Mouse (Mus musculus) cortical plate, adult 2 months (tissue): Measurements from ENCODE around the gene Cd164. TPM values are rescaled to one million over a fixed set of nuclear protein-coding genes. Genes with fewer than 3 reads are reported as not detected.

ENCODE experiments used
- H3K27ac ChIP-seq: fragments of 200-500 bp; 2 replicates; pipeline ENCODE4 v1.5.1; 2012; ENCODE audit warnings: low read length, control low read depth, inconsistent platforms; ENCODE audit not compliant: insufficient read depth
- H3K4me1 ChIP-seq: fragments of 200-500 bp; 2 replicates; pipeline ENCODE4 v1.6.1; 2011; ENCODE audit warnings: low read length; ENCODE audit not compliant: control insufficient read depth, insufficient read depth
- H3K4me3 ChIP-seq: fragments of 200-500 bp; 2 replicates; pipeline ENCODE4 v1.5.1; 2011; ENCODE audit warnings: mild to moderate bottlenecking, low read length, control low read depth; ENCODE audit not compliant: insufficient read depth
- CTCF ChIP-seq: fragments of 200-500 bp; IDR thresholded peaks from 2 replicates; pipeline ENCODE4 v1.5.1; 2011; ENCODE audit warnings: mild to moderate bottlenecking, control low read depth, low read length; ENCODE audit not compliant: insufficient read depth; ENCODE audit errors: extremely low read depth
- POLR2A ChIP-seq: fragments of 200-500 bp; IDR thresholded peaks from 2 replicates; pipeline ENCODE4 v1.6.1; 2011; ENCODE audit warnings: mild to moderate bottlenecking, low read length, control low read depth; ENCODE audit not compliant: insufficient read depth; ENCODE audit errors: extremely low read depth
- polyA plus RNA-seq: library from polyadenylated mRNA; depleted of rRNA; stranded (reverse); fragments of >200 nt; gene quantifications from 2 replicates; pipeline ENCODE4 v1.2.3, GENCODE M21; 2012; rRNA removed

Gene Cd164
- polyA plus RNA-seq: 51.3 and 59.3 TPM in 2 replicates

GRCm38 (mm10) chr10:41518981-41519618, at the start of gene Cd164:
TSS of gene Cd164 (plus strand) at chr10:41519414.
- TF ChIP-seq POLR2A (peak; percentile 92), CTCF (no peak)

GRCm38 (mm10) chr10:41470693-41471092, 48.5 kb upstream of the Cd164 start:
- no peak overlapping the region for H3K4me3 ChIP-seq
- TF ChIP-seq CTCF (no peak), POLR2A (no peak)
- H3K27ac ChIP-seq: no peak overlapping the region
- H3K4me1 ChIP-seq: no peaks in the 10 kb centered on the region

More at GRCm38 (mm10) chr10:41518981-41519618, at the start of gene Cd164:
- Histone ChIP-seq H3K27ac (peak within 1 kb of the TSS; percentile 99), H3K4me3 (peak within 1 kb of the TSS; percentile 65), H3K4me1 (peaks cover 2% of the 10 kb centered on the region; the same call in 1 of the 2 replicates)

DNA sequence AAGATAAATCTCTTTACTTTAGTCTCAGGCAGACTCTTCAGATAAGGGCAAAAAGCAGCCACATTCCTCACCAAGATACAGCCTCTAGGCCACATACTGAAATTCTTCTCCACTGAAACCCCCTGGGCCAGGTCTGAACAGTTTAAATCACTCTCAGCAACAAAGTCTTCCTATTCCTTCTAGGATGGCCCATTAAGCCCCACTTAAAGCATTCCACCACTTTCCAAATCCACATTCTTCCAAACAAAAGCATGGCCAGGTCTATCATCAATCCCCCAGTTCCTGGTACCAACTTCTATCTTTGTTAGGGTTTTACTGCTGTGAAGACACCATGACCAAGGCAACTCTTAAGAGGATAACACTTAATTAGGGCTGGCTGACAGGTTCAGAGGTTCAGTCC, 46.7 kb upstream of the Cd164 start:
- Histone ChIP-seq H3K4me3 (no peak overlapping the region), H3K27ac (no peak overlapping the region), H3K4me1 (peaks cover 3% of the 10 kb centered on the region; the same call in 1 of the 2 replicates)
- no peak for TF ChIP-seq CTCF

- H3K27ac ChIP-seq: no peak overlapping the region
- peaks cover 3% of the 10 kb centered on the region; the same call in 1 of the 2 replicates for H3K4me1 ChIP-seq
- no peak for TF ChIP-seq POLR2A
- TF ChIP-seq CTCF: no peak
- no peak overlapping the region for H3K4me3 ChIP-seq
These were observed 46.2 kb upstream of the Cd164 start for GRCm38 (mm10) chr10:41472962-41473481.

DNA sequence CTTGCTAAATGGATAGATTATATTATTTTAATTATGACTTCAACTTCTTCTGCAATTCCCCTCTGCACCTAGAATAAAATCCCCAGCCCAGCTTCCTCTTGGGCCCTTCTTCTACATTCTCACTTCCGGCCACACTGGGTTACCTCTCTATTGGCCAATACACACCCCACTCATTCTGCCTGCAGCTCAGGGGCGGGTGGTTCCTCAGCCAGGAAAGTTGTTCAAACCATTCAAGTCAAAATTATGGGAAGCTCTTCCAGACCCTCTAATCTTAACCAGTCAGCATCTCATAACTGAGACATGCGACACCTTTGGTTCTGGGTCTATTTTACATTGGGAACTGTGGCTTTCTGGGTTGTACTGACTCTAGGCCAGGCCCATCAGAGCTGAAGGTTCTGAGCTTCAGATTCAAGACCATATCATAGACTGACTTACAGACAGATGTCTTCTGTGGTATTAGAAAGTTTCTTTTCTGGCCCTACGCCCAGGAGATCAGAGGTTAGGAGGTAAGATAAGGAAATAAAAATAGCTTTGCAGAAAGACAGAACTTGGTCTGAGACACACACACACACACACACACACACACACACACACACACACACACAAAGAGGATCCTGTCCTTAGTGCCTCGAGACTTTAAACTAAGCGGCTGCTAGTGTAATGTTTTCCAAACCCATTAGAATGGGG, 45.3 kb upstream of the Cd164 start:
- Histone ChIP-seq H3K4me3 (no peak overlapping the region), H3K4me1 (peaks cover 3% of the 10 kb centered on the region; the same call in 1 of the 2 replicates), H3K27ac (no peak overlapping the region)
- TF ChIP-seq CTCF (no peak), POLR2A (no peak)

DNA sequence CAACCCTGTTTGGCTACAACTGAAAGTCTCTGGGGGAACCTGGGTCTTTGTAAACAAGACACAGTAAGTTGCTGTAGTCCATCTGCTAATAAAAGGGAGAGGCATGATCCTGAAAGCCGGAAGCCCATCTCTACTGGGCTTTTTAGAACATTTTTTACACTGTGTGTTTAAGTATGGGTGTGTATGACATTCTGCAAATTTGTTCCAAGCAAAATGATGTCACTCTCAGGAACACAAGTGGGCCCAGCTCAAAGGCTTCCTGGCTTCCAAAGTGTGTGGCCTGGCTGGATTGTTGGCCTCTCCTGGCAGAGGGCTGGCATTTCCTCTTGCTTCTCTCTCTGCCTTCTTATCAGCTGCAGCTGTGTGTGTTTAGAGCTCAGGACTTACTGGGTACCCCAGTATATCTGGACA, 44.2 kb upstream of the Cd164 start:
- Histone ChIP-seq H3K27ac (peak overlapping the region; percentile 29; the same call in 1 of the 2 replicates), H3K4me3 (no peak overlapping the region), H3K4me1 (peaks cover 3% of the 10 kb centered on the region; the same call in 1 of the 2 replicates)
- TF ChIP-seq POLR2A: no peak
- no peak for TF ChIP-seq CTCF

- Histone ChIP-seq H3K4me3 (peak within 1 kb of the TSS; percentile 45), H3K27ac (peak within 1 kb of the TSS; percentile 62), H3K4me1 (peaks cover 3% of the 10 kb centered on the region; the same call in 1 of the 2 replicates)
- TF ChIP-seq CTCF (no peak), POLR2A (no peak)
These were observed 42.8 kb upstream of the Cd164 start, which contains the start of gene Mical1 for GRCm38 (mm10) chr10:41476171-41477017. TSS of gene Mical1 (plus strand) at chr10:41476314.

GRCm38 (mm10) chr10:41477018-41477277, 42.3 kb upstream of the Cd164 start:
- Histone ChIP-seq H3K4me1 (peaks cover 3% of the 10 kb centered on the region; the same call in 1 of the 2 replicates), H3K4me3 (peak overlapping the region; percentile 45), H3K27ac (peak overlapping the region; percentile 62)
- TF ChIP-seq POLR2A (no peak), CTCF (no peak)
